Mouse (Mus musculus): ENCODE measurements at regions not wholly inside any gene's neighbourhood (a gene's known extent, or its start where the extent isn't known, plus 50 kb on each side); places are given as distances from the start of the nearest gene placed in this dataset.

GRCm38 (mm10) chr6:50058596-50058995 lies 51.4 kb upstream of the Mpp6 start:
- no peak for DNase-seq (ENCODE audit: low spot score)

DNA sequence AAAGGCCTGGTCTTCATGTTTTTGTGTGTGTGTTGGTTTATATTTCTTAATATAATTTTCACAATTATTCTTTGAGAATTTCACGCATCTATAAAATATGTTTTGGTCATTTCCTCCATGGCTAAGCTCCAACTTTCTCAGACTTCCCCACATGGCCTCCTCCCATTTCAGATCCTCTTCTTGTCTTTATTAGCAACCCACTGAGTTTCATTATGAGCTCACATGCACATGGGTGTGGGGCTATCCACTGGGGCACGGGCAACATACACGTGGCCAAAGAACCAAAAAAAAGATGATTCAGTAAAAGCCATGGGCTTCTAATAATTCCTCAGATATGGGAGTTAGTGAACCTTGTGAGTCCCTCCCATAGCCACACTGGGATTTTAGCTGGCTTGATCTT lies 50.1 kb upstream of the Mpp6 start:
- DNase-seq (ENCODE audit: low spot score), result no peak
